Mouse (Mus musculus) heart, embryonic 16.5 days (tissue): ENCODE results near the gene Ak2. TPM values are rescaled to one million over a fixed set of nuclear protein-coding genes. Genes with fewer than 3 reads are reported as not detected.
A peak's percentile ranks its signal among the peaks of the same experiment; 100 is the strongest.

Source experiments
- ATAC-seq: fragments of 200-750 bp; cut with Nextera tagmentation; replicated peaks from 2 replicates; pipeline ENCODE4 v1.8.0; 2017; ENCODE audit warnings: moderate number of reproducible peaks; ENCODE audit not compliant: insufficient read depth, low FRiP score; ENCODE audit errors: extremely low read depth
- H3K27ac ChIP-seq: fragments of 300-500 bp; sonication (generic); 2 replicates; pipeline ENCODE4 v1.5.1; 2014; ENCODE audit warnings: mild to moderate bottlenecking, low read length, control low read depth, moderate library complexity
- H3K27me3 ChIP-seq: fragments of 300-500 bp; sonication (generic); 2 replicates; pipeline ENCODE4 v1.6.1; 2014; ENCODE audit warnings: low read length, mixed read lengths; ENCODE audit not compliant: control insufficient read depth, insufficient read depth
- H3K36me3 ChIP-seq: fragments of 300-500 bp; sonication (generic); 2 replicates; pipeline ENCODE4 v1.6.1; 2014; ENCODE audit not compliant: control insufficient read depth, insufficient read depth
- H3K4me1 ChIP-seq: fragments of 300-500 bp; sonication (generic); 2 replicates; pipeline ENCODE4 v1.6.1; 2014; ENCODE audit warnings: low read length, mixed read lengths; ENCODE audit not compliant: control insufficient read depth, insufficient read depth
- H3K4me2 ChIP-seq: fragments of 300-500 bp; sonication (generic); 2 replicates; pipeline ENCODE4 v1.6.1; 2014; ENCODE audit warnings: low read depth, mild to moderate bottlenecking, control low read depth, low read length
- H3K4me3 ChIP-seq: fragments of 300-500 bp; sonication (generic); 2 replicates; pipeline ENCODE4 v1.5.1; 2014; ENCODE audit warnings: mild to moderate bottlenecking, control low read depth, low read length
- H3K9ac ChIP-seq: fragments of 300-500 bp; sonication (generic); 2 replicates; pipeline ENCODE4 v1.6.1; 2014; ENCODE audit warnings: low read length, control low read depth
- H3K9me3 ChIP-seq: fragments of 300-500 bp; sonication (generic); replicated peaks from 2 replicates; pipeline ENCODE4 v1.6.1; 2016; ENCODE audit warnings: low read length; ENCODE audit not compliant: control insufficient read depth
- WGBS: fragments of 180-500 bp; shearing (Covaris S2); extraction: QIAGEN DNeasy Blood & Tissue Kit; methylation state at CpG from one replicate; pipeline ENCODE4 v1.1.7; 2014; 5-methylcytosine and 5-hydroxymethylcytosine counted together
- polyA plus RNA-seq: library from polyadenylated mRNA; unstranded; fragments of >200 nt; fragmentation: Nextera tagmentation; extraction: Ambion mirVana; gene quantifications from 2 replicates; pipeline ENCODE4 v1.2.1, GENCODE M21; 2015

The Ak2 gene
- 166 and 168 TPM in 2 replicates for polyA plus RNA-seq

DNA sequence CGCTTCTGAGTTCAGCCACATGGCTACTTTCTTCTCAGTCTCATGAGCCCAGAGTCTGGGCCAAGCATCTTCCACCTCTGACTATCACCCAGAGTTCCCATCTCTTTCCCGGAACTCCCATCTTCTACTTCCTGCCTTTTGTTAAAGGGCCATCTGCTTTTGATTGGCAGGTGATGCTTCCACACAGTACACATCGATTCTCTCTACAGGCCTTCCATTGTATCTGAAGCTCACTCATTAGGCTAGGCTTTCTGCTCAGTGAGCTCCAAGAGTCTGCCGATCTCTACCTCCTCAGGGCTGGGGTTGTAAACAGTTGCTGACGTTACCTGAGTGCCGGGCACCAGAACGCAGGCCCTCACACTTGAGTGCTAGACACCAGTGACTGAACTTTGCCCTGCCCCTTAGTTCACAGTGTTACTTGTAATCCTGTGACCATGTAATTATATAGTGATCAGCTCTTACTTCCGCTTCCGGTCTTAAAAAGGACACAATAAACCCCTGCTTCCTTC is at the start of gene Ak2:
Gene Ak2 (plus strand): TSS at position 459 of the 509 bp plus-strand sequence.
- H3K9ac ChIP-seq, result no peak within 1 kb of the TSS
- no peak within 1 kb of the TSS for H3K27ac ChIP-seq
- H3K27me3 ChIP-seq, result no peaks in the 10 kb centered on the region
- H3K9me3 ChIP-seq, result no peaks in the 10 kb centered on the region
- ATAC-seq, result no peak
- 93% methylated on average over 9 of the region's 9 CpGs for WGBS
- H3K36me3 ChIP-seq, result no peaks in the 10 kb centered on the region
- 0 out of 2 replicates have a peak within 1 kb of the TSS, but pooled peaks have one; percentile 14 for H3K4me3 ChIP-seq
- peaks cover 23% of the 10 kb centered on the region for H3K4me1 ChIP-seq
- peak within 1 kb of the TSS; percentile 45; the same call in 1 of the 2 replicates for H3K4me2 ChIP-seq

GRCm38 (mm10) chr4:128942346-128942745 is 49.4 kb upstream of the Ak2 start:
- Histone ChIP-seq H3K36me3 (no peaks in the 10 kb centered on the region; the same call in 1 of the 2 replicates), H3K4me3 (no peak overlapping the region), H3K9ac (no peak overlapping the region), H3K27ac (no peak overlapping the region), H3K4me2 (no peak overlapping the region), H3K27me3 (no peaks in the 10 kb centered on the region), H3K4me1 (0 out of 2 replicates have a peak, but pooled peaks cover 1% of the 10 kb centered on the region), H3K9me3 (no peaks in the 10 kb centered on the region)
- 53% methylated on average over 3 of the region's 3 CpGs for WGBS
- ATAC-seq, result no peak

DNA sequence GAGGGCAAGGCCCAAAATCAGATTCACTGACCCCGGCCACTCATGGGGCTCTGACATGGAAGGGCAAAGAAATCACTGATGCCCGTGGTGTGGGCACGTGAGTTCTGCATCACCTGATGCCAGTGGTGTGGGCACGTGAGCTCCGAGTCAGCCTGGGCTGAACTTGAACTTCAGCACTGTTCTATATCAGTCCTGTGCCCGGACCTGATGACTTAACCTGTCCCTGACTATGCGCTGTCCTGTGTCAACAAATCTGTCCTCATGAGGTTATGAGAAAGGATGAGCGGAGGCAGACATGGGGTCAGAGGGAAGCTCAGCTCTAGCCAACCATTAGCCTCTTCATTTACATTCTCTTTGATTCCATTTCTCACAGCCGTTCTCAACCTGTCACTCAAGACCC is 45.0 kb upstream of the Ak2 start:
- H3K27me3 ChIP-seq, result 0 out of 2 replicates have a peak, but pooled peaks cover 2% of the 10 kb centered on the region
- no peak overlapping the region for H3K4me3 ChIP-seq
- no peak overlapping the region for H3K4me2 ChIP-seq
- 81% methylated on average over 9 of the region's 9 CpGs for WGBS
- no peak overlapping the region for H3K27ac ChIP-seq
- H3K36me3 ChIP-seq, result no peaks in the 10 kb centered on the region; the same call in 1 of the 2 replicates
- 0 out of 2 replicates have a peak, but pooled peaks cover 4% of the 10 kb centered on the region for H3K4me1 ChIP-seq
- H3K9ac ChIP-seq, result no peak overlapping the region
- H3K9me3 ChIP-seq, result no peaks in the 10 kb centered on the region
- ATAC-seq, result no peak

DNA sequence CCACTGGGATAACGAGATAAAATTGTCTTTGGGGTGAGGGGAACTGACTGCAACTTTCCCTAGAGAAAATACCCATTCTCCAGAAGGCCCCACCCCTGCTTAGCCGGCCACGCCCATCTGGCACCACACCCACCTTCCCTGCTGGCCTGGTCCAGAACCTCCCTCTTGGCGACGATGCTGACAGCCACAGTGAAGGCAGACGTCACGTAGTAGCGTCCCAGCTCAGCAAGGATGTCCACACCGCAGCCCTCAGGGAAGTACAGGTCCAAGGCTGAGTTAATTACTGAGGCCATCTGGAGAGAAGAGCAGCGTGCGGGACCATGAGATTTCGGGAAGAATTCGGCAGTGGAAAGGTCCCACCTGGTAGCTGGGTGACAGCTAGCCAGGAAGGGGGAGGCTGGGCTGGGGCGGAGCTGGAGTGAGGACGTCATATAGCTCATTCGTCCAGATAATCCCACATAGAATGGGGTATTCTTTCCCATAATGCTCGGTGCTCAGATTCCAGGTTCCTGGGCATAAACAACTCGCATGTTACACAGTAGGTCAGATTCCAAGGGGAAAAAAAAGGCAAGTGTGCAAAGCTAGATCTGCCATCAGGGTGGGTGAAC is 44.3 kb upstream of the Ak2 start:
- Histone ChIP-seq H3K4me3 (no peak overlapping the region), H3K36me3 (no peaks in the 10 kb centered on the region; the same call in 1 of the 2 replicates), H3K4me2 (peak overlapping the region; percentile 44), H3K27ac (no peak overlapping the region), H3K4me1 (0 out of 2 replicates have a peak, but pooled peaks cover 4% of the 10 kb centered on the region), H3K9ac (peak overlapping the region; percentile 9; the same call in 1 of the 2 replicates), H3K9me3 (no peaks in the 10 kb centered on the region), H3K27me3 (0 out of 2 replicates have a peak, but pooled peaks cover 2% of the 10 kb centered on the region)
- no peak for ATAC-seq
- 15% methylated on average over 18 of the region's 18 CpGs for WGBS

DNA sequence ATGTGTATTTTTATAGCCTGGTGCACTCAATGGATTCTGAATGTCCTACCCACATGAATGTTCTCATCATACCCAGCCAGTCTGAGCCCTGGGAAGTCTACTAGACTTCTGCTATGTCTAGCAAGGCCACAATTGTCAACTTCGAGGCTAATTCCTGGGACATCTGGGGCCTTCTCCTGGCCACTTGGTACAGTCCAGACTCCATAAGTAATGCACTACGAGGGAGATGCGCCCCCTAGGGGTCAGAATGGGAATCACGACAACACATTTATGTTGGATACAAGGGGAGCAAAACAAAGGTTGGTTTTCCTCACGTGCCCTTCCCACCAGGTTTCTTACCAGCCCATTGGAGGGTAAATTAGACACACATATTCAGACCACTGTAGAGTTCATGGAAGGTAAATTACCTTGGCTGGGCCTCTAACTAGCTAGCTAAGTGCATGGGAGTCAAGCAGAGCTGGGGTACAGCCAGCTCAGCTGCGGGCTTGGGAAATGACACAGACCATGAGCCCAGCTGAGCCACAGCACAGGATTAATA is 43.6 kb upstream of the Ak2 start:
- WGBS, result 30% methylated on average over 6 of the region's 6 CpGs
- Histone ChIP-seq H3K4me3 (no peak overlapping the region), H3K27ac (no peak overlapping the region), H3K27me3 (0 out of 2 replicates have a peak, but pooled peaks cover 2% of the 10 kb centered on the region), H3K4me2 (no peak overlapping the region), H3K4me1 (0 out of 2 replicates have a peak, but pooled peaks cover 4% of the 10 kb centered on the region), H3K9ac (no peak overlapping the region), H3K9me3 (no peaks in the 10 kb centered on the region), H3K36me3 (no peaks in the 10 kb centered on the region)
- ATAC-seq, result no peak

DNA sequence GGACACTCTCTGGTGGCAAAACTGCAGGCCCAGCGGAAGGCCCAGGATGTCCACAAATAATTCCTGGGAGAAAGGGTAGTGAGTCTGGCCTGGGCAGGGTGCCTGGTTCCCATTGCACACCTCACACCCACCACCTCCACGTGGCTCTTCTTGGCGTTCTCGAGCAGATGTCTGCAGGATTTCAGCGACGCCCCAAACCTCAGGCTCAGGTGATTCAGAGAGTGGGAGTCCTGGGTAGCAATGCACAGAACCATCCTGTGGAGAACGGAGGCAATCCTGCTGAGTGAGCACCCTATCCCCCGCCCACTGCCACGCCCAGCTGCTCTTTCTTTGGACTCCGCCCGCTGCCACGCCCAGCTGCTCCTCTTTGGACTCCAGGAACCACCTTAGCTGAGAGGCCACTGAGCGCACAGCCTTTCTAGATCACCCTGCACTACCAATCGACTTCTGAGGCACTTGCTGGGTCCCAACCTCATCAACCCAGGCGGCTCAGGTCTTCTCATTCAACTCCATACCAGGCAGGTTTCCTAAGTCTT is 42.2 kb upstream of the Ak2 start:
- Histone ChIP-seq H3K9ac (no peak overlapping the region), H3K4me1 (0 out of 2 replicates have a peak, but pooled peaks cover 4% of the 10 kb centered on the region), H3K36me3 (no peaks in the 10 kb centered on the region), H3K9me3 (no peaks in the 10 kb centered on the region), H3K27me3 (0 out of 2 replicates have a peak, but pooled peaks cover 2% of the 10 kb centered on the region), H3K27ac (no peak overlapping the region), H3K4me2 (no peak overlapping the region), H3K4me3 (no peak overlapping the region)
- 38% methylated on average over 15 of the region's 15 CpGs for WGBS
- ATAC-seq, result no peak

GRCm38 (mm10) chr4:128950461-128950860 is 41.3 kb upstream of the Ak2 start:
- no peak overlapping the region for H3K9ac ChIP-seq
- no peak overlapping the region for H3K4me3 ChIP-seq
- 0 out of 2 replicates have a peak, but pooled peaks cover 2% of the 10 kb centered on the region for H3K27me3 ChIP-seq
- no peaks in the 10 kb centered on the region for H3K9me3 ChIP-seq
- no peaks in the 10 kb centered on the region for H3K36me3 ChIP-seq
- no peak overlapping the region for H3K27ac ChIP-seq
- no peak overlapping the region for H3K4me2 ChIP-seq
- H3K4me1 ChIP-seq, result 0 out of 2 replicates have a peak, but pooled peaks cover 4% of the 10 kb centered on the region
- ATAC-seq, result no peak
- WGBS, result 65% methylated on average over 5 of the region's 5 CpGs

DNA sequence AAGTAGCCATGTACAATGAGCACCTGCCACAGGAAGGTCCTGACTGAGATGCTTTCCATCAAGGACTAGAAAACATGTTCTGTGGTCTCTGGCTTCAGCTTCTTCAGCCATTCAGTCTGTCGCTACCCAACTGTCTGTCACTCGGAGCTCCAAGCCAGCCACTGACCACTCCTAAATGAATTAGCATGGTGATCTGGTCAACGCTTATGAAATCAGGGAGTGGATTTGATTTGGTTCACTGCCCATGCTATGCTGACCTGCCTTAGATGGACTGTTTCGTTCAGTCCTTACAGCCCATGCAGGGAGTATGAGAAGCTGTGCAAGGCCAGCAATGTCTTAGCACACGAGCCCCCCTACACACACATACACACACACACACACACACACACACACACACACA is 37.9 kb upstream of the Ak2 start:
- H3K4me2 ChIP-seq, result no peak overlapping the region
- peaks cover 8% of the 10 kb centered on the region for H3K4me1 ChIP-seq
- WGBS, result 78% methylated on average over 5 of the region's 5 CpGs
- no peak overlapping the region for H3K9ac ChIP-seq
- no peaks in the 10 kb centered on the region for H3K36me3 ChIP-seq
- H3K27ac ChIP-seq, result no peak overlapping the region
- ATAC-seq, result no peak
- H3K27me3 ChIP-seq, result 0 out of 2 replicates have a peak, but pooled peaks cover 2% of the 10 kb centered on the region
- H3K9me3 ChIP-seq, result no peaks in the 10 kb centered on the region
- no peak overlapping the region for H3K4me3 ChIP-seq
